Mouse (Mus musculus) megakaryocyte, adult 5-6 weeks (primary cell): Measurements from ENCODE around the gene Cyp3a13. TPM values are rescaled to one million over a fixed set of nuclear protein-coding genes. Genes with fewer than 3 reads are reported as not detected.
"Not testable (repeated sequence)": the region's sequence is repeated elsewhere in the genome, so short reads cannot be mapped to it uniquely, and the experiment has no call there.

ENCODE experiments used
- ATAC-seq: 2 replicates; pipeline ENCODE4 v1.8.0; 2016; ENCODE audit warnings: mild to moderate bottlenecking, inconsistent platforms; ENCODE audit not compliant: poor library complexity, severe bottlenecking
- total RNA-seq, 2 experiments: library from RNA; stranded (forward) in 1 of 2; stranded (reverse) in 1 of 2; fragments of 153-499, 151-499 nt in 1 of 2; fragments of 221-1000, 200-1000 nt in 1 of 2; gene quantifications; 2 replicates each; pipeline versions ENCODE4 v1.2.3 to v1.2.4; 2015 to 2017

The Cyp3a13 gene
- total RNA-seq, 2 experiments from 2014 or later, result not detected

DNA sequence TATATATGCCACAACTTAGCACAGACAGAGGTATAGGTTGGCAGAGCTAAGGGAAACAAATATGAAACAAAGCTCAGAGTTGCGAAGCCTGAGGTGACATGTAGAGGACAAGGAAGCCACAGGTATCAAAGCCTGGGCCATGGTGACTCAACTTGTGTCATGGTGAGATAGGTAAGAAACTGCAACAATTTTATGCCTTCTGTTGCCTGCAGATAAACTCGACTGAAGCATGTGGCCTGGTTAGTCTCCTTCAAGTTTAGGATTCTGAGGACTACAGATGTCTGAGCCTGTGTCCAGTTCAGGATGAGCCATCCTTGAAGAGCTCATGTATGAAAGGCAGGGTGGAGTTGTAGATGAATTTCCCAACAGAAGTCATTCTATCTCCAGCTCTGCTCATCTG, 46.4 kb downstream of the Cyp3a13 start:
- ATAC-seq, result no peak

DNA sequence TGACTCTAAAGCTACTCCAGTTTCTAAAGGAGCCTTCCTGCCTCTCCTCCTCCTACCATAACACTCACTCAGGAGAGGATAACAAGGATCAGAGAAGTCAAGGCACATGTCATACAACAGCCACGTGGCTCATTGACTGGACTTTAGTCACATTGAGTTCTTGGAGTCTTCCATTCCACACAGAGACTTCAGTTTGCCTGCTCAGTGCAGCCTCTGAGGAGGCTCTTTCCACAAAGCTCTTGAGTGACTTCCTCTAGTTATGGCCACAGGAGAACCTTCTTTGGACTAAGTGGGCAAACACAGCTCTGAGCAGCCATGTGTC, 49.1 kb downstream of the Cyp3a13 start:
- not testable (repeated sequence) for ATAC-seq

DNA sequence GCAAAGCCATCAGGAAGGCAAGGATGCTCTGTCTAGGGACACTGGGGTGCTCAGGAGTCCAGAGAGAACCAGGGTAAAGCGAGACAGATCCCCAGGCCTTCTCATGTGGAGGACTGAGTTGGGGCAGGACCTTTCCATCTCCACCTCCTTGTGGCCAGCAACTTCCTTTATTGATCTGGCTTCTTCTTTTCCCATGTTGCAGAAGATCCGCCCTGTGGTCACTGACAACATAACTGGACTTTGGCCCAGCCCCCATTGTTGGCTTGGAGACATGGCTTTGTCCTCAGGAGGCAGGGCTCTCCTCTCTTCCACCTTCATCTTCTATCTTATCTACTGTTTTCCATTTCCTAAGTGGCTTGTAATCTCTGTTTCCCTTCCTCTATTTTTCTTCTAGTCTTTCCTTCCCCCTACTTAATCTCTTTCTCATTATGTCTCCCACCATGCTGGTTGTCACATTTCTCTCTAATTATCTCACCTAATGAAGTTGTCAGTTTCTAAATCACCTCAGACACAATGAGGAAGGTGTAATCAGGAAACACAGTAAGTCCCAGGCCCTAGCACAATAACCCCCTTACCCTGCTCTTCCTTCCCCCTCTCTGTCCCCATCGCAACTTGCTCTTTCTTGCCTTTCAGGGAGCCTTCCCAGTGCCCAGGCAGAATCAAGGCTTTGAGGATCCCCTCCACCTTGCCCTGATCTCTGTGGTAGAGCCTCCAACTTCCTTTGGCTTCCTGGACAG, 49.6 kb downstream of the Cyp3a13 start, which contains the start of gene Pilrb2:
TSS of gene Pilrb2 (minus strand) at position 172 of the 737 bp plus-strand sequence.
- peak; percentile 89 for ATAC-seq

DNA sequence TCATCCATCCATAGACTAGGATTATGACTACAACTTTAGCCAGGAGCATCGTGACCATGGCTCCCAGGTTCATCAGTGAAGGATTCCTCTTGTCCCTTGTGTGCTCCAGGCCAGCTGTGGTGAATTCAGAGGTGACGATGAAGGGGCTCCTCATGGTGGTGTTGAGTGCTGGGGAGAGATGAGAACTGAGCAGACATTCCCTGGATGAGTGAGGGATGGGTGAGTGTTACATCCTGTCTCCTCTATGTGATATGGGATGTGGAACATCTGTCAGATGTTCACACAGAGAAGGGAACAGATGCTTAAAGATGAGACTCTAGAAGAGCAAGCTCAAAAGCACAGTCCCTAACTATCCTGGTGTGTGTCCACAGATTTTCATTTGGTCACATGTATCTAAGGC, 52.8 kb downstream of the Cyp3a13 start:
- not testable (repeated sequence) for ATAC-seq

DNA sequence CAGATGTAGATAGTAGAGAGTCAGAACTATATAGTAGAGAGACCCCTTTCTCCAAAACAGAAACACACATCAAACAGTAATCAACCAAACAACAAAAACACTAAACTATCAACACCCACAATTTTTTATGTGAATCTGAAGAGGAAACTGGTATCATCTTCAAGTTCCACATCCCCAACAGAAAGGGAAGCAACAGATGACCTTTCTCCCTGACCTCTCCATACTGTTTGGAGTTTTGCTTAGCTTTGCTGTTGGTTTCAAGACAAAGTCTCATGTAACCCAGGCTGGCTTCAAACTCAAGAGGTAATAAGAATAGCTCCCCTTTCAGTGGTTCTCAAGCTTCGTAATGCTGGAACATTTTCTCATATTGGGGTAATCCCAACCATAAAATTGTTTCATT, 57.4 kb downstream of the Cyp3a13 start:
- peak; percentile 70; the same call in 1 of the 2 replicates for ATAC-seq

DNA sequence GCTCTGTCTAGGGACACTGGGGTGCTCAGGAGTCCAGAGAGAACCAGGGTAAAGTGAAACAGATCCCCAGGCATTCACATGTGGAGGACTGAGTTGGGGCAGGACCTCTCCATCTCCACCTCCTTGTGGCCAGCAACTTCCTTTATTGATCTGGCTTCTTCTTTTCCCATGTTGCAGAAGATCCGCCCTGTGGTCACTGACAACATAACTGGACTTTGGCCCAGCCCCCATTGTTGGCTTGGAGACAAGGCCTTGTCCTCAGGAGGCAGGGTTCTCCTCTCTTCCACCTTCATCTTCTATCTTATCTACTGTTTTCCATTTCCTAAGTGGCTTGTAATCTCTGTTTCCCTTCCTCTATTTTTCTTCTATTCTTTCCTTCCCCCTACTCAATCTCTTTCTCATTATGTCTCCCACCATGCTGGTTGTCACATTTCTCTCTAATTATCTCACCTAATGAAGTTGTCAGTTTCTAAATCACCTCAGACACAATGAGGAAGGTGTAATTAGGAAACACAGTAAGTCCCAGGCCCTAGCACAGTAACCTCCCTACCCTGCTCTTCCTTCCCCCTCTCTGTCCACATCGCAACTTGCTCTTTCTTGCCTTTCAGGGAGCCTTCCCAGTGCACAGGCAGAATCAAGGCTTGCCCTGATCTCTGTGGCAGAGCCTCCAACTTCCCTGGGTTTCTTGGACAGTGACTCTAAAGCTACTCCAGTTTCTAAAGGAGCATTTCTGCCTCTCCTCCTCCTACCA, 63.3 kb downstream of the Cyp3a13 start, which contains the start of gene Pilrb1:
TSS of gene Pilrb1 (minus strand) at position 147 of the 751 bp plus-strand sequence.
- peak; percentile 88 for ATAC-seq

DNA sequence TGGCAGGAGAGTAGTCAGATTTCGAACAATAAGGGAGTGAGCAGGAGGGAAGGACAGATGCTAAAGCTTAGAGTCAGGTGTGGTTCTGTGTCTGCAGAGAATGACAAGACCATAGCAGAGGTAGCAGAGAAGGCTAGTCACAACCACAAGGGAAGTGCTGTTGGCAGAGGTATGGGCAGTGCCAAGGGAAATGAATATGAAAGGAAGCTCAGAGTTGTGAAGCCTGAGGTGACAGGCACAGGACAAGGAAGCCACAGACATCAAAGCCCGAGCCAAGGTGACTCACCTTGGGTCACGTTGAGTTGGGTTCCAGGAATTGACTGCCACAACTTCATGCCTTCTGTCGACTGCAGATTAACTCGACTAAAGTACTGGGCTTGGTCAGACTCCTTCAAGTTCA, 64.5 kb downstream of the Cyp3a13 start:
- ATAC-seq, result peak; percentile 54

DNA sequence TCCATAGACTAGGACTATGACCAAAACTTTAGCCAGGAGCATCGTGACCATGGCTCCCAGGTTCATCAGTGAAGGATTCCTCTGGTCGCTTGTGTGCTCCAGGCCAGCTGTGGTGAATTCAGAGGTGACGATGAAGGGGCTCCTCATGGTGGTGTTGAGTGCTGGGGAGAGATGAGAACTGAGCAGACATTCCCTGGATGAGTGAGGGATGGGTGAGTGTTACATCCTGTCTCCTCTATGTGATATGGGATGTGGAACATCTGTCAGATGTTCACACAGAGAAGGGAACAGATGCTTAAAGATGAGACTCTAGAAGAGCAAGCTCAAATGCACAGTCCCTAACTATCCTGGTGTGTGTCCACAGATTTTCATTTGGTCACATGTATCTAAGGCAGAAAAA, 66.5 kb downstream of the Cyp3a13 start:
- not testable (repeated sequence) for ATAC-seq

DNA sequence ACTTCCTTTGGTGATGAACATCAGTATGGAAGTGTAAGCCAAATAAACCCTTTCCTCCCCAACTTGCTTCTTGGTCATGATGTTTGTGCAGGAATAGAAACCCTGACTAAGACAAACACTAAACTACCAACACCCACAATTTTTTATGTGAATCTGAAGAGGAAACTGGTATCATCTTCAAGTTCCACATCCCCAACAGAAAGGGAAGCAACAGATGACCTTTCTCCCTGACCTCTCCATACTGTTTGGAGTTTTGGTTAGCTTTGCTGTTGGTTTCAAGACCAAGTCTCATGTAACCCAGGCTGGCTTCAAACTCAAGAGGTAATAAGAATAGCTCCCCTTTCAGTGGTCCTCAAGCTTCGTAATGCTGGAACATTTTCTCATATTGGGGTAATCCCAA, 71.1 kb downstream of the Cyp3a13 start:
- peak; percentile 62 for ATAC-seq

Other genes starting within 250 kb of the Cyp3a13 start
- 19.3 and 19.9 TPM in 2 replicates for gene Agfg2, start 236.9 kb downstream of the Cyp3a13 start, total RNA-seq (2015)
- gene Agfg2, start 236.9 kb downstream of the Cyp3a13 start, total RNA-seq (2017), result 16.6 and 18.3 TPM in 2 replicates
- gene Nyap1, start 180.0 kb downstream of the Cyp3a13 start, total RNA-seq (2015), result 0.21 and 0.27 TPM in 2 replicates
- gene Nyap1, start 180.0 kb downstream of the Cyp3a13 start, total RNA-seq (2017), result 0.84 and 1.1 TPM in 2 replicates
- 55.9 and 74.7 TPM in 2 replicates for gene Tsc22d4, start 175.9 kb downstream of the Cyp3a13 start, total RNA-seq (2015)
- gene Tsc22d4, start 175.9 kb downstream of the Cyp3a13 start, total RNA-seq (2017), result 112 and 113 TPM in 2 replicates
- 48.6 and 55.3 TPM in 2 replicates for gene Ppp1r35, start 142.8 kb downstream of the Cyp3a13 start, total RNA-seq (2015)
- gene Ppp1r35, start 142.8 kb downstream of the Cyp3a13 start, total RNA-seq (2017), result 34.1 and 40.1 TPM in 2 replicates
- 20.9 and 24.0 TPM in 2 replicates for gene Mepce, start 134.0 kb downstream of the Cyp3a13 start, total RNA-seq (2015)
- gene Mepce, start 134.0 kb downstream of the Cyp3a13 start, total RNA-seq (2017), result 16.2 and 22.8 TPM in 2 replicates
- gene Zcwpw1, start 133.8 kb downstream of the Cyp3a13 start, total RNA-seq (2015), result 6.4 and 10.0 TPM in 2 replicates
- 16.1 and 18.1 TPM in 2 replicates for gene Zcwpw1, start 133.8 kb downstream of the Cyp3a13 start, total RNA-seq (2017)
- gene Pilra, start 85.3 kb downstream of the Cyp3a13 start, total RNA-seq (2015), result 65.2 and 103 TPM in 2 replicates
- 95.8 and 100 TPM in 2 replicates for gene Pilra, start 85.3 kb downstream of the Cyp3a13 start, total RNA-seq (2017)
- 94.9 and 109 TPM in 2 replicates for gene Pilrb1, start 63.5 kb downstream of the Cyp3a13 start, total RNA-seq (2015)
- gene Pilrb1, start 63.5 kb downstream of the Cyp3a13 start, total RNA-seq (2017), result 82.8 and 86.5 TPM in 2 replicates
- 106 and 132 TPM in 2 replicates for gene Pilrb2, start 49.8 kb downstream of the Cyp3a13 start, total RNA-seq (2015)
- gene Pilrb2, start 49.8 kb downstream of the Cyp3a13 start, total RNA-seq (2017), result 62.6 and 73.1 TPM in 2 replicates
- gene Gjc3, start 41.5 kb upstream of the Cyp3a13 start, total RNA-seq (2015), result not detected in 2 replicates
- gene Gjc3, start 41.5 kb upstream of the Cyp3a13 start, total RNA-seq (2017), result not detected in 2 replicates
- gene Azgp1, start 59.9 kb upstream of the Cyp3a13 start, total RNA-seq (2015), result not detected in 2 replicates
- not detected in 2 replicates for gene Azgp1, start 59.9 kb upstream of the Cyp3a13 start, total RNA-seq (2017)
- gene Smok3a, start 99.6 kb upstream of the Cyp3a13 start, total RNA-seq (2015), result not detected in 2 replicates
- not detected in 2 replicates for gene Smok3a, start 99.6 kb upstream of the Cyp3a13 start, total RNA-seq (2017)
- gene Smok3b, start 99.8 kb upstream of the Cyp3a13 start, total RNA-seq (2015), result not detected in 2 replicates
- not detected in 2 replicates for gene Smok3b, start 99.8 kb upstream of the Cyp3a13 start, total RNA-seq (2017)
- not detected in 2 replicates for gene Smok3c, start 131.6 kb upstream of the Cyp3a13 start, total RNA-seq (2015)
- not detected in 2 replicates for gene Smok3c, start 131.6 kb upstream of the Cyp3a13 start, total RNA-seq (2017)
- 16.1 TPM in 2 replicates for gene Zkscan1, start 163.5 kb upstream of the Cyp3a13 start, total RNA-seq (2015)
- gene Zkscan1, start 163.5 kb upstream of the Cyp3a13 start, total RNA-seq (2017), result 13.1 and 14.2 TPM in 2 replicates
- gene Zscan21, start 195.3 kb upstream of the Cyp3a13 start, total RNA-seq (2015), result 10.3 and 12.2 TPM in 2 replicates
- gene Zscan21, start 195.3 kb upstream of the Cyp3a13 start, total RNA-seq (2017), result 7.2 and 7.7 TPM in 2 replicates
- gene Zfp113, start 234.1 kb upstream of the Cyp3a13 start, total RNA-seq (2015), result 1.4 and 5.4 TPM in 2 replicates
- gene Zfp113, start 234.1 kb upstream of the Cyp3a13 start, total RNA-seq (2017), result 2.0 and 3.5 TPM in 2 replicates
- gene Cops6, start 239.5 kb upstream of the Cyp3a13 start, total RNA-seq (2015), result 115 and 124 TPM in 2 replicates
- 34.7 and 37.8 TPM in 2 replicates for gene Cops6, start 239.5 kb upstream of the Cyp3a13 start, total RNA-seq (2017)